Mouse (Mus musculus) kidney, postnatal 10 days (tissue): ENCODE results near the gene Gm14692.
"Not testable (repeated sequence)": the region's sequence is repeated elsewhere in the genome, so short reads cannot be mapped to it uniquely, and the experiment has no call there.

Experiments
- DNase-seq: peaks from one replicate; pipeline ENCODE4 v3.0.0; 2021; ENCODE audit warnings: mixed read lengths

Gene Gm14692

GRCm38 (mm10) chrX:67695398-67695797 lies at the start of gene Gm14692:
Gm14692 (plus strand) TSS chrX:67695698.
- DNase-seq: not testable (repeated sequence)

- DNase-seq: not testable (repeated sequence)
These were observed 2.0 kb upstream of the Gm14692 start, which contains the start of gene Gm1140 for GRCm38 (mm10) chrX:67693462-67693861. Gm1140 (minus strand) TSS chrX:67693562.
